Mouse (Mus musculus) liver, postnatal 0 days (tissue): ENCODE measurements around the gene Ankrd60.

Experiments used
- CTCF ChIP-seq: sonication (generic); IDR thresholded peaks from 2 replicates; pipeline ENCODE4 v1.5.1; 2016; ENCODE audit warnings: antibody characterized with exemption, low read depth
- EP300 ChIP-seq: IDR thresholded peaks from 2 replicates; pipeline ENCODE4 v1.6.1; 2016; ENCODE audit warnings: antibody characterized with exemption, low read depth, mild to moderate bottlenecking

GRCm38 (mm10) chr2:173606415-173606804 is 28.2 kb upstream of the Ankrd60 start:
- TF ChIP-seq CTCF = no peak
- TF ChIP-seq EP300 = no peak
